Mouse (Mus musculus): ENCODE measurements at regions not wholly inside any gene's neighbourhood (a gene's known extent, or its start where the extent isn't known, plus 50 kb on each side); places are given as distances from the start of the nearest gene placed in this dataset.

DNA sequence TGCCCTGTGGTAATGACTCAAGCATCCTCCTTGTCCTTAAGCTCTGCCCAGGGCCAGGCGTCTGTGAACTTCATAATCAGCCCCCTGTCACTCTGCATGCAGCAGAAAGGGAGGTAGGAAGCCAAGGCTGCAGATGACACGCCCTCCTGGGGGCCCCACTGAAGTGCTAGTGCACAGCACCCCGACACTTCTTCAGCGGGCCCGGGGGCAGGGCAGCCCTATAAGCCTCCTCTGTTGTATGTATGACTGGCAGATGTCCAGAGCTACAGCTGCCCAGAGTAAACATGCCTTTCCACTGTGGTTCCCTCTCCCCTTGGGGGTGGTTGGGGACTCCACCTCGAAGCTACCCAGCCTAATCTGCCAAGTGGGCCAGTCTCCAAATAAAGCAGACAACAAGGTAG is 107.2 kb upstream of the Vps8 start:
- Histone ChIP-seq H3K4me1 (ENCODE audit: control insufficient read depth, insufficient read depth, low read length) (peaks cover 37% of the 10 kb centered on the region), H3K4me2 (ENCODE audit: low read depth, low read length) (no peak overlapping the region), H3K9ac (ENCODE audit: low read length) (0 out of 2 replicates have a peak overlapping the region, but pooled peaks have one; percentile 4), H3K27me3 (ENCODE audit: control insufficient read depth, insufficient read depth, low read length) (no peaks in the 10 kb centered on the region), H3K4me3 (replicated peaks; ENCODE audit: low read length) (no peak overlapping the region), H3K27ac (ENCODE audit: low read length) (no peak overlapping the region), H3K9me3 (replicated peaks; ENCODE audit: control insufficient read depth, low read length) (no peaks in the 10 kb centered on the region), H3K36me3 (ENCODE audit: control insufficient read depth, insufficient read depth, low read length) (no peaks in the 10 kb centered on the region)
- ATAC-seq (ENCODE audit: insufficient read depth, low FRiP score) = peak; percentile 41; the same call in 1 of the 2 replicates
- WGBS = 11% methylated on average over 6 of the region's 6 CpGs

DNA sequence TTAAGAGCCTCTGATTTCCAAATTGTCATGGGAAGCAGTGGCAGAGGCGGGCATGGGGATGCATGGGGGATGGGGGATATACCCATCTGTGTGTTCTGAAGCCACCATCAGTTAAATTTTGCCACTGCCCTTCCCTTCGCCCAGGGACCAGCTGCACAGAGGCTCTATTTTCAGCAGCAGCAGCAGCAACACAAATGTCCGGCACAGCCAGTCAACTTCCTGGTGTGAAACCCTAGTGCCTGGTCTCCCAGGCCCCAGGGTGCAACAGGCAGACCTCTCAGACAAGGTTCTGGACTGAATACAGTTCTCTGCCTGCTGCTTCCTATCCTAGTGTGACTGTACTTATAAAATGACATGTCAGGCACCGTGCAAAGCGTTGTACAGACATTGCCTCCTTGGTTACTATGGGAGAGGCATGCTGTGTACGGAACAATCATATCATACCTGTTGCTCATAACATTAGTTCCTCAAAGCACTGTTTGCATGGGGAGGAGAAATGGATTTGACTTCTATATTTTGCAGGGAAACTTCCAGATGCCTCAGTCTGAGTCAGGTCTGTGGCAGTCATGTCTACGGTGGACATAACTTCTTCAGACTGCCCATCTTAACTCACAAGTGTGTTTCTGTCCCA is 104.8 kb upstream of the Vps8 start:
- H3K4me3 ChIP-seq (replicated peaks; ENCODE audit: low read length) = no peak overlapping the region
- H3K36me3 ChIP-seq (ENCODE audit: control insufficient read depth, insufficient read depth, low read length) = no peaks in the 10 kb centered on the region
- 71% methylated on average over 7 of the region's 7 CpGs for WGBS
- no peak overlapping the region for H3K9ac ChIP-seq (ENCODE audit: low read length)
- peaks cover 42% of the 10 kb centered on the region for H3K4me1 ChIP-seq (ENCODE audit: control insufficient read depth, insufficient read depth, low read length)
- H3K27ac ChIP-seq (ENCODE audit: low read length) = peak overlapping the region; percentile 48; the same call in 1 of the 2 replicates
- ATAC-seq (ENCODE audit: insufficient read depth, low FRiP score) = no peak
- H3K4me2 ChIP-seq (ENCODE audit: low read depth, low read length) = no peak overlapping the region
- no peaks in the 10 kb centered on the region for H3K27me3 ChIP-seq (ENCODE audit: control insufficient read depth, insufficient read depth, low read length)
- H3K9me3 ChIP-seq (replicated peaks; ENCODE audit: control insufficient read depth, low read length) = no peaks in the 10 kb centered on the region

DNA sequence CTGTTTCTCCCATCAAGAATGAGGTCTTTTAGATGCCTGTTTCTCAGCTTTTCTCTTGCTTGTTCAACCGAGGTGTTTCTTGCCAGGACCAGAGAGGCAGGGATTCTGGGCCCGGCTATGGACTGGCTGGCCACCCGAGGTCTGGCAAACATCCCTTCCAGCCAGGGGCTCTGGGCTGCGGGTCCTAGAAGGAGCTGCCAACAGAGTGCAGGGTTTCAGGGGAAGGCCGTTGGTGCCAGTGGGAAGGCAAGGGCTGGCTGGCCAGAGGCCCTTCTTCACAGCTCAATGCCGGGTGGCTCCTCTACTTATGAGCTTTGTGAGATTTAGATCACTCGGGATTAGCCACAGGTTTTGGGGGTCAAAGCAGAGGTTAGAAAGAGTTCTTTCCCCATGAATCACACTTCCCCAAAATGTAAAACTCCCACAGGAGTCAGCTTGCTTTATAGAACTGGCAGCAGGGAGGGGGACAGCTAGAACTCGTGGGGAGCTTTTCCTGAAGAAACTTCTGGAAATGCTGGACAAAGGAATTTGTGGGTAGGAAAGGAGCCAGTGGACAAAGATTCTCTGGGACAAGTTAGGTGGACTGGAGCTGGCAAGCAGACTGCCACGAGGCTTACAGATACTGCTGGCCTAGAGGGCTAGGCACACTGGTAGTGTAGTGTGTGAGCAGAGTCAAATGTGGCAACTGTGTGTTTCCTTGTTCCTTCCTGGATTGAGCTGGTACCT is 104.1 kb upstream of the Vps8 start:
- H3K4me1 ChIP-seq (ENCODE audit: control insufficient read depth, insufficient read depth, low read length) = peaks cover 42% of the 10 kb centered on the region
- H3K9me3 ChIP-seq (replicated peaks; ENCODE audit: control insufficient read depth, low read length) = no peaks in the 10 kb centered on the region
- H3K27ac ChIP-seq (ENCODE audit: low read length) = peak overlapping the region; percentile 5; the same call in 1 of the 2 replicates
- no peak overlapping the region for H3K4me3 ChIP-seq (replicated peaks; ENCODE audit: low read length)
- H3K27me3 ChIP-seq (ENCODE audit: control insufficient read depth, insufficient read depth, low read length) = no peaks in the 10 kb centered on the region
- 56% methylated on average over 9 of the region's 9 CpGs for WGBS
- 0 out of 2 replicates have a peak overlapping the region, but pooled peaks have one; percentile 41 for H3K9ac ChIP-seq (ENCODE audit: low read length)
- no peaks in the 10 kb centered on the region for H3K36me3 ChIP-seq (ENCODE audit: control insufficient read depth, insufficient read depth, low read length)
- no peak overlapping the region for H3K4me2 ChIP-seq (ENCODE audit: low read depth, low read length)
- ATAC-seq (ENCODE audit: insufficient read depth, low FRiP score) = no peak

DNA sequence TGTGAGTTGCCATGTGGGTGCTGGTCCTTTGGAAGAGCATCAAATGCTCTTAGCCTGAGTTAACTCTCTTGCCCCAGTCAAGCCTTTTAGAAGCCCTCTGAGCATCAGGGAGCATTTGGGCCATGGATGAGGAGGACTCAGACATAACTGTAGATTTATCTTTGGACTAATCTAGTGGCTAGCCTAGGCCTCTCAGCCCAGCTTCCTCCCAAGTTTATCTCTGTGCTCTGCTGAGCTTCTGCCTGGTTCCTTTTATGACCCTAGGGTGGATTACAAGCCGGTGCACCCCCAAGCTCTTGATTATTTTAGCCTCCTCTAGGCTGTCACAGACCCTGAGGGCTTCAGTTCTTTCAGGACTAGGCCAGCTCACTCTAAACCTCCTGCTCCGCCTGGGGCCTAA is 102.6 kb upstream of the Vps8 start:
- no peaks in the 10 kb centered on the region for H3K36me3 ChIP-seq (ENCODE audit: control insufficient read depth, insufficient read depth, low read length)
- H3K9ac ChIP-seq (ENCODE audit: low read length) = no peak overlapping the region
- no peak overlapping the region for H3K4me3 ChIP-seq (replicated peaks; ENCODE audit: low read length)
- no peaks in the 10 kb centered on the region for H3K9me3 ChIP-seq (replicated peaks; ENCODE audit: control insufficient read depth, low read length)
- WGBS = 85% methylated on average over 2 of the region's 2 CpGs
- H3K4me1 ChIP-seq (ENCODE audit: control insufficient read depth, insufficient read depth, low read length) = peaks cover 42% of the 10 kb centered on the region
- no peak overlapping the region for H3K27ac ChIP-seq (ENCODE audit: low read length)
- no peak for ATAC-seq (ENCODE audit: insufficient read depth, low FRiP score)
- H3K27me3 ChIP-seq (ENCODE audit: control insufficient read depth, insufficient read depth, low read length) = no peaks in the 10 kb centered on the region
- no peak overlapping the region for H3K4me2 ChIP-seq (ENCODE audit: low read depth, low read length)

DNA sequence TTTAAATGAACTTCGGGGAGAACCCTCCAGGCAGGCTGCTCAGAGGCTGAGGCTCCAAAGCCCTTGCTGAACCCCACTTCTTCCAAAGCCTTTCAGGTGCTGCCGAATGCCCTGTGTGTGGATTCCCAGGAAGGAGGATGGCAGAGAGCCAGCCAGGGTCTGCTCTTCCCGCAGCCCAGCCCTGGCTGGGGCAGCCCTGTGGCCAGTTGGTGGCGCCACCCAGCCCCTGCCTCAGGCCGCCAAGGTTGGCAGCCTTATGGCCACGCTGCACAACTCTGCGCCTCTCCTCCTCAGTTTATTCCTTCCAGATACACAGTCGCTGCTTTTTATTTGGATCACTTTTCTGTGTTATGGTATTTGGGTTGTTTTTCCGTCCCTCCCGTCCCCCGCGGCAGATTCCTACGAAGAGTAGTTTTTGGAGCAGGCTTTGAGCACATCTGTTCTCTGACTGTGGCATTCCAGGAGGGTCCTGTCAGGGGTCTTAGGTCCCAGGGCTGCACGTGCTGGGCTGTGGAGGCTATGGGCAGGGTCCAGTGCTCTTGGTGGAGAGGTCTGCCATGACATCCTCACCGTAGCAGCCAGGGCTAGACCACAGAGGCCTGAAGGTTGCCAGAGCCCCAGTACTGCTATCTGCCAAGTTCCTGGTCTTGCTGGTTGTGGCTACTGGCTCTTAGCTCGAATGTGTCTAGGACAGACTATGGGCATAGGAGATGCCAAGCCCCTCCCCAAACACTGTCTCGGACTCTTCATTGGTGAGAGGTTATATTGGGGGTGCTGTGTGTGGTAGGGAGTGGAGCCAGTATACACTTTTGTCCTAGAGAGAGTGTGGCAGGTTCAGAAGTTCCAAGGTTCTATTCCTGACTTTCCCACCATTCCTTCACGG is 101.5 kb upstream of the Vps8 start:
- no peak for ATAC-seq (ENCODE audit: insufficient read depth, low FRiP score)
- H3K4me3 ChIP-seq (replicated peaks; ENCODE audit: low read length) = no peak overlapping the region
- H3K4me2 ChIP-seq (ENCODE audit: low read depth, low read length) = no peak overlapping the region
- peak overlapping the region; percentile 40; the same call in 1 of the 2 replicates for H3K27ac ChIP-seq (ENCODE audit: low read length)
- WGBS = 44% methylated on average over 18 of the region's 18 CpGs
- H3K36me3 ChIP-seq (ENCODE audit: control insufficient read depth, insufficient read depth, low read length) = no peaks in the 10 kb centered on the region
- H3K9me3 ChIP-seq (replicated peaks; ENCODE audit: control insufficient read depth, low read length) = 0 out of 2 replicates have a peak, but pooled peaks cover 3% of the 10 kb centered on the region
- H3K9ac ChIP-seq (ENCODE audit: low read length) = peak overlapping the region; percentile 24; the same call in 1 of the 2 replicates
- no peaks in the 10 kb centered on the region for H3K27me3 ChIP-seq (ENCODE audit: control insufficient read depth, insufficient read depth, low read length)
- peaks cover 34% of the 10 kb centered on the region for H3K4me1 ChIP-seq (ENCODE audit: control insufficient read depth, insufficient read depth, low read length)

DNA sequence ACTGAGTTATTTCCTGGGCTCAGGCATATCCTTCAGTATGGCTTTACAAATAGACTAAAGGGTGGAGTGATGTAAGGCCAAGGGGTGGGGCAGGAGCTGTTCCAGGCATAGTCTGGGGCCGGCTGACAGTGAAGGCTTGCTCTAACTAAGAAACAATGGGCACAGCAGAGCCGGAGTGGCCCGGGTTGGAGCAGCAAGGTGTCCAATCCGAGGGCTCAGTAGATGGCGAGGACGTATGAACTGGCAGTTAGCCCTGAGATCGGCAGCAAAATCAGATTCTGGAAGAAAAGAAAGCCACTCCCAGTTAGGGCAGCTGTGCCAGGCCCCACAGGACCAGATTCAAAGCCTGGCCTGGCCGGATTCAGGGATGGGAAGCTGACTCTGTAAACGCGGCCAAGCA is 100.5 kb upstream of the Vps8 start:
- no peaks in the 10 kb centered on the region for H3K27me3 ChIP-seq (ENCODE audit: control insufficient read depth, insufficient read depth, low read length)
- peaks cover 34% of the 10 kb centered on the region for H3K4me1 ChIP-seq (ENCODE audit: control insufficient read depth, insufficient read depth, low read length)
- peak overlapping the region; percentile 55; the same call in 1 of the 2 replicates for H3K27ac ChIP-seq (ENCODE audit: low read length)
- 30% methylated on average over 10 of the region's 10 CpGs for WGBS
- no peak overlapping the region for H3K4me3 ChIP-seq (replicated peaks; ENCODE audit: low read length)
- H3K9me3 ChIP-seq (replicated peaks; ENCODE audit: control insufficient read depth, low read length) = 0 out of 2 replicates have a peak, but pooled peaks cover 3% of the 10 kb centered on the region
- H3K4me2 ChIP-seq (ENCODE audit: low read depth, low read length) = no peak overlapping the region
- ATAC-seq (ENCODE audit: insufficient read depth, low FRiP score) = peak; percentile 91
- no peaks in the 10 kb centered on the region for H3K36me3 ChIP-seq (ENCODE audit: control insufficient read depth, insufficient read depth, low read length)
- H3K9ac ChIP-seq (ENCODE audit: low read length) = no peak overlapping the region

DNA sequence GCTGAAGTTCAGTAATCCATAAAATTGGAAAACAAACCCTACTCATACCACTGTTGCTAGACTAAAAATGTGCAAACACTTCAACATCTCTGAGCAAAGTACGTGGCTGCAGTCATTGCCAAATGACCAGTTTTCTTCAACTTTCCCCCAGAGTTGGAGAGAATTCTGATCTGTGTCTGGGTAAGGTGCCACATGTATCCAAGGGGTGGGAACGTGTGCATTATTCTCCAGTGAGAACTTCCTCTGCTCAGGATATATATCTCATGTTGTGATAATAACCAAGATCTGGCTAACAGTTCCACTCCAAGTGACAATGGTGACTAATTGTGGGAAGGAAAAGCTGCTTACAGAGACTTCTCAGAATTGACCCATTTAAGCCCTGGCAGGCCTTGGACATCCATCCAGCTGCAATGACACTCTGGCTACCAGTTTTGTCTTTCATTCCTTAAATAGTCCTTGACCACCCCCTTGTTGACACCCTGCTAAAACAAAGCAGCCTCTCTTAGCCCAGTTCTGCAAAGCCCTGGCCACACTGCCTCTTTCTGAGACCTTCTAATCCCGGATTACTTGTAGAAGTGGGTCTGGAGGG is 99.4 kb upstream of the Vps8 start:
- Histone ChIP-seq H3K36me3 (ENCODE audit: control insufficient read depth, insufficient read depth, low read length) (no peaks in the 10 kb centered on the region), H3K9ac (ENCODE audit: low read length) (no peak overlapping the region), H3K27ac (ENCODE audit: low read length) (no peak overlapping the region), H3K4me2 (ENCODE audit: low read depth, low read length) (no peak overlapping the region), H3K4me1 (ENCODE audit: control insufficient read depth, insufficient read depth, low read length) (peaks cover 25% of the 10 kb centered on the region), H3K9me3 (replicated peaks; ENCODE audit: control insufficient read depth, low read length) (0 out of 2 replicates have a peak, but pooled peaks cover 3% of the 10 kb centered on the region), H3K27me3 (ENCODE audit: control insufficient read depth, insufficient read depth, low read length) (no peaks in the 10 kb centered on the region), H3K4me3 (replicated peaks; ENCODE audit: low read length) (no peak overlapping the region)
- ATAC-seq (ENCODE audit: insufficient read depth, low FRiP score) = no peak
- 75% methylated on average over 3 of the region's 3 CpGs for WGBS

DNA sequence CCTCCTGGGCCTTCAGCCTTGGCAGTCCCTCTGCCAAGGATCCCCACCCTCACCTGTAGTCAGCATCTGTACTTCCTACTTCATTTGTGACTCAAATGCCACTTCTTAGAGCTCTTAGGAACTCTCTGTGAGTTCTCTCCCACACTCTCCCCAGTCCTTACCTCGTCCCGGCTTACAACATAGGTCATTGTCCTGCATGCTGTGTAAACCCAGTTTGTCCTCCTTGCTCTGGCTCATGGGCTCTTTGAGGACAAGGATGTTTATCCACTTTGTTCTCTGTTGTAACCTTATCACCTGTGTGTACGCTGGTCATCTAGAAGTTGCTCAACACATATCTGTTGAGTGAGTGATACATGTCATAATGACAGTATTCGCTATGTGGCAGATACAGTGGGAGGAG is 94.9 kb upstream of the Vps8 start:
- no peak for ATAC-seq (ENCODE audit: insufficient read depth, low FRiP score)
- Histone ChIP-seq H3K9me3 (replicated peaks; ENCODE audit: control insufficient read depth, low read length) (0 out of 2 replicates have a peak, but pooled peaks cover 3% of the 10 kb centered on the region), H3K27ac (ENCODE audit: low read length) (no peak overlapping the region), H3K27me3 (ENCODE audit: control insufficient read depth, insufficient read depth, low read length) (no peaks in the 10 kb centered on the region), H3K9ac (ENCODE audit: low read length) (no peak overlapping the region), H3K4me2 (ENCODE audit: low read depth, low read length) (no peak overlapping the region), H3K4me3 (replicated peaks; ENCODE audit: low read length) (no peak overlapping the region), H3K36me3 (ENCODE audit: control insufficient read depth, insufficient read depth, low read length) (0 out of 2 replicates have a peak, but pooled peaks cover 3% of the 10 kb centered on the region), H3K4me1 (ENCODE audit: control insufficient read depth, insufficient read depth, low read length) (0 out of 2 replicates have a peak, but pooled peaks cover 7% of the 10 kb centered on the region)
- WGBS = 82% methylated on average over 4 of the region's 4 CpGs

Data from stomach, embryonic 16.5 days (tissue).